Mouse (Mus musculus) lung, postnatal 10 days (tissue): ENCODE measurements at regions not wholly inside any gene's neighbourhood (a gene's known extent, or its start where the extent isn't known, plus 50 kb on each side); places are given as distances from the start of the nearest gene placed in this dataset.

ENCODE experiments used
- DNase-seq: peaks from one replicate; pipeline ENCODE4 v3.0.0; 2021

DNA sequence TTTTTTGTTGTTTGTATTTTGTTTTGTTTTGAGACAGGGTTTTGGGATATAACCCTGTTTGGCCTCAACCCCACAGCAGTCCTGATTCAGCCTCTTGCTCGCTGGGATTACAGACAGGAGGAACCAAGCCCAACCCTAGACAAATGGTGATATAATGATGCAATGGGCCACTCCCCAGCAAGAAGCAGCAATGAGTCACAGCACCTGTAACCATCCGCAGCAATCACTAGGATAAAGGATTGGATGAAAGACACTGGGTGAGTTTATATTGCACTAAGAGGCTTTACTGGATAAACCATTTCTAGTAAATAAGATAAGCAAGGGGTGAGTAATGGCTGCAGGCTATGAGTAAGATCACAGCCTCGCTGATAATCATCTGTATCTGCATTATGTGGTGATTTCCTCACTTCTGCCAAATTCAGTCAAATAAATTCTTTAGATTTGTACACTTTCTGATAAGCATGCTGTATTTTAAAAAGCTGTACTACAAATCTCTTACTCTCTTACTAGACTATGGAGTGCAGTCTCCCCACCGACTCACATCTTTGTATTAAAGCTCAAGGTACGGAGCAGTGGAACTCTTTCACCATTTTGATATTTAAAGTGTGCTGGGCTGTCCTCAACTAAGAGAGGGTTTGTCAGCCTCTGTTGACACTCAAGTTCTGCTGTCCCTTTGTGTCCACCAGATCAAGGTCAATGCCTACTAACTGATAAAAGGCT lies 57.6 kb upstream of the Tle4 start:
- DNase-seq, result no peak
